Mouse (Mus musculus) MEL (cell line): ENCODE results near the gene Topbp1. TPM values are rescaled to one million over a fixed set of nuclear protein-coding genes. Genes with fewer than 3 reads are reported as not detected.

ENCODE experiments used
- DNase-seq: peaks from one replicate; pipeline ENCODE4 v3.0.0; 2011; ENCODE audit warnings: low read depth, low spot score
- H3K27ac ChIP-seq: 2 replicates; pipeline ENCODE4 v1.5.1; 2012; ENCODE audit warnings: low read depth, mild to moderate bottlenecking, control low read depth, low read length, moderate library complexity; ENCODE audit not compliant: control insufficient read depth
- H3K27me3 ChIP-seq, 2 experiments: fragments of 150-350 bp in 1 of 2; sonication (generic) in 1 of 2; 2 replicates each; pipeline ENCODE4 v1.6.1; 2012; ENCODE audit warnings: low read length in 2 of 2, mild to moderate bottlenecking in 2 of 2, improper control_type of control experiment in 1 of 2, moderate library complexity in 1 of 2; ENCODE audit not compliant: insufficient read depth in 2 of 2, control insufficient read depth in 1 of 2
- H3K36me3 ChIP-seq, 2 experiments: 2 replicates each; pipeline ENCODE4 v1.6.1; 2012 to 2014; ENCODE audit warnings: low read length in 2 of 2, improper control_type of control experiment in 1 of 2, inconsistent platforms in 1 of 2, mild to moderate bottlenecking in 1 of 2; ENCODE audit not compliant: insufficient read depth in 2 of 2, control insufficient read depth in 1 of 2
- H3K4me1 ChIP-seq, 2 experiments: fragments of 150-350 bp in 1 of 2; sonication (generic) in 1 of 2; 2 replicates each; pipeline ENCODE4 v1.6.1; 2012; ENCODE audit warnings: low read length in 2 of 2, improper control_type of control experiment in 1 of 2, mild to moderate bottlenecking in 1 of 2; ENCODE audit not compliant: insufficient read depth in 2 of 2, control insufficient read depth in 1 of 2
- H3K4me3 ChIP-seq, 2 experiments: fragments of 150-350 bp in 1 of 2; sonication (generic) in 1 of 2; 2 replicates each; pipeline ENCODE4 v1.5.1; 2012; ENCODE audit warnings: low read depth in 2 of 2, low read length in 2 of 2, mild to moderate bottlenecking in 2 of 2, moderate library complexity in 2 of 2, control low read depth in 1 of 2, improper control_type of control experiment in 1 of 2; ENCODE audit not compliant: control insufficient read depth in 1 of 2, insufficient read depth in 1 of 2
- H3K79me2 ChIP-seq: 2 replicates; pipeline ENCODE4 v1.6.1; 2012; ENCODE audit warnings: mild to moderate bottlenecking, low read length, moderate library complexity; ENCODE audit not compliant: control insufficient read depth, poor library complexity, insufficient read depth
- H3K9ac ChIP-seq: 2 replicates; pipeline ENCODE4 v1.6.1; 2012; ENCODE audit warnings: low read depth, mild to moderate bottlenecking, control low read depth, low read length, moderate library complexity; ENCODE audit not compliant: control insufficient read depth, poor library complexity, severe bottlenecking
- H3K9me3 ChIP-seq: fragments of 150-350 bp; sonication (generic); replicated peaks from 2 replicates; pipeline ENCODE4 v1.6.1; 2012; ENCODE audit warnings: mild to moderate bottlenecking, low read length, improper control_type of control experiment, moderate library complexity; ENCODE audit not compliant: insufficient read depth
- CHD1 ChIP-seq: IDR thresholded peaks from 2 replicates; pipeline ENCODE4 v1.6.1; 2012; ENCODE audit warnings: low read depth, mild to moderate bottlenecking, inconsistent platforms, low read length, improper control_type of control experiment
- E2F4 ChIP-seq: IDR thresholded peaks from 2 replicates; pipeline ENCODE4 v1.6.1; 2011; ENCODE audit warnings: low read depth, low read length, improper control_type of control experiment, borderline replicate concordance
- EP300 ChIP-seq, 2 experiments: IDR thresholded peaks; 2 replicates each; pipeline ENCODE4 v1.6.1; 2011; ENCODE audit warnings: improper control_type of control experiment in 2 of 2, low read length in 2 of 2, low read depth in 1 of 2, mild to moderate bottlenecking in 1 of 2
- ETS1 ChIP-seq: IDR thresholded peaks from 2 replicates; pipeline ENCODE4 v1.6.1; 2012; ENCODE audit warnings: low read depth, mild to moderate bottlenecking, inconsistent platforms, low read length, improper control_type of control experiment, moderate library complexity
- GATA1 ChIP-seq: IDR thresholded peaks from 2 replicates; pipeline ENCODE4 v1.6.1; 2011; ENCODE audit warnings: low read depth, low read length, improper control_type of control experiment
- MAX ChIP-seq: IDR thresholded peaks from 2 replicates; pipeline ENCODE4 v1.6.1; 2011; ENCODE audit warnings: low read length, improper control_type of control experiment
- MXI1 ChIP-seq: IDR thresholded peaks from 2 replicates; pipeline ENCODE4 v1.6.1; 2011; ENCODE audit warnings: mild to moderate bottlenecking, low read depth, low read length, improper control_type of control experiment
- MYC ChIP-seq: IDR thresholded peaks from 2 replicates; pipeline ENCODE4 v1.6.1; 2011; ENCODE audit warnings: low read depth, mild to moderate bottlenecking, low read length, improper control_type of control experiment, moderate library complexity
- NELFE ChIP-seq: IDR thresholded peaks from 2 replicates; pipeline ENCODE4 v1.6.1; 2011; ENCODE audit warnings: low read depth, low read length, improper control_type of control experiment
- POLR2A ChIP-seq, 2 experiments: IDR thresholded peaks; 2 replicates each; pipeline ENCODE4 v1.6.1; 2011 to 2012; ENCODE audit warnings: low read length in 2 of 2, mild to moderate bottlenecking in 2 of 2, control low read depth in 1 of 2, improper control_type of control experiment in 1 of 2, low read depth in 1 of 2, moderate library complexity in 1 of 2; ENCODE audit not compliant: control insufficient read depth in 1 of 2, insufficient read depth in 1 of 2, poor library complexity in 1 of 2
- RCOR1 ChIP-seq: IDR thresholded peaks from 2 replicates; pipeline ENCODE4 v1.6.1; 2012; ENCODE audit warnings: low read depth, mild to moderate bottlenecking, inconsistent platforms, low read length, improper control_type of control experiment
- TAL1 ChIP-seq: IDR thresholded peaks from 2 replicates; pipeline ENCODE4 v1.6.1; 2012; ENCODE audit warnings: mild to moderate bottlenecking, inconsistent platforms, low read length, moderate library complexity, mixed read lengths
- TBP ChIP-seq: IDR thresholded peaks from 2 replicates; pipeline ENCODE4 v1.8.0; 2011; ENCODE audit warnings: low read depth, low read length, improper control_type of control experiment
- TCF12 ChIP-seq: IDR thresholded peaks from 2 replicates; pipeline ENCODE4 v1.6.1; 2014; ENCODE audit warnings: low read depth, mild to moderate bottlenecking, inconsistent platforms, low read length, improper control_type of control experiment, moderate library complexity
- ZNF384 ChIP-seq: IDR thresholded peaks from 2 replicates; pipeline ENCODE4 v1.6.1; 2012; ENCODE audit warnings: low read depth, mild to moderate bottlenecking, inconsistent platforms, low read length, improper control_type of control experiment
- polyA plus RNA-seq, 2 experiments: library from polyadenylated mRNA; stranded (reverse) in 1 of 2; unstranded in 1 of 2; fragments of >175 nt in 1 of 2; fragments of >200 nt in 1 of 2; gene quantifications; 2 replicates each; pipeline versions ENCODE4 v1.2.1 to v1.2.4; 2012; ENCODE audit warnings: low replicate concordance in 2 of 2, low read depth in 1 of 2; ENCODE audit not compliant: insufficient read length in 2 of 2, insufficient read depth in 1 of 2, missing spikeins in 1 of 2
- total RNA-seq: library from RNA; depleted of rRNA; stranded (reverse); fragments of 300-350 nt; gene quantifications from 2 replicates; pipeline ENCODE4 v1.2.3, GENCODE M21; 2012

The Topbp1 gene
- total and polyA plus RNA-seq, 3 experiments: 127 to 756 (median 216) TPM

DNA sequence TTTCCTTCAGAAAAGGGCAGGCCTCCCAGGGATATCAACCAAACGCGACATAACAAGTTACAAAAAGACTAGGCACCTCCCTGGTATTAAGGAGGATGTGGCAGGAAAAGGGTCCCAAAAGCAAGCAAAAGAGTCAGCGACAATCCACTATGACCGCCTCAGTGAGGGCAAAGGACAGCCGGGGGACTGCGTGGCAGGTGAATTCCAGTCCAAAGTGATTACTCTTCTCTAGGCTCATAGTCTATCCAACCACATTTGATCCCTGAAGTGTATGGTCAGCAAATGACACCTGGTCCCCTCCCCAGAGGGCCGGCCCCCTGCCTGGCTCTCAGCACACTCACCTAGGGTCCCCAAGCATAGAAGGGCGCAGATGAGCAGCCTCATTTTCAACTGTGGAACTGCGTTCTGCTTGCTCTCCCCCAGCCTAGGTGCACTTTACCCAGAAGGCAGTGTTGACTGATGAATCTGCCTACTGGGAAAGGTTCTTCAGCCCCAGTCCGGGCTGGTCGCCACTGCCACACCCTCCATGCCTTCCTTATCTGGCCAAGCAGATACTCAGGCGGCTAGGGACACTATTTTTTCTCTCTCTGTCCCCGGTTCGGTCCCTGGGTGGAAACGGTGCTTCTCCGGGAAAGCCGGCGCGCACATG, 17.1 kb upstream of the Topbp1 start:
- Histone ChIP-seq H3K27ac (peak overlapping the region; percentile 61), H3K27me3 (no peaks in the 10 kb centered on the region), H3K4me3 (peak overlapping the region; percentile 55 to 69), H3K9ac (peak overlapping the region; percentile 67), H3K4me1 (peaks cover 2 to 9% of the 10 kb centered on the region in 2 experiments), H3K79me2 (no peaks in the 10 kb centered on the region), H3K36me3 (peaks cover 0 to 10% of the 10 kb centered on the region in 2 experiments; a peak in 2 of 4 replicates), H3K9me3 (no peaks in the 10 kb centered on the region)
- TF ChIP-seq EP300 (IDR thresholded peaks at IDR 0.05; ENCODE audit: low read depth in 1 of 2, low read length in 2 of 2) (peak; percentile 9 to 53; a peak in 3 of 4 replicates), MYC (no peak), CHD1 (no peak), MAX (0 out of 2 replicates have a peak, but pooled peaks have one; percentile 34), MXI1 (peak; percentile 39; the same call in 1 of the 2 replicates), ETS1 (peak; percentile 8; the same call in 1 of the 2 replicates), E2F4 (no peak), RCOR1 (no peak; the same call in 1 of the 2 replicates), TAL1 (peak; percentile 79), GATA1 (peak; percentile 60), TCF12 (peak; percentile 65), POLR2A (IDR thresholded peaks at IDR 0.05; ENCODE audit: control insufficient read depth in 1 of 2, insufficient read depth in 1 of 2, low read depth in 1 of 2, low read length in 2 of 2, poor library complexity in 1 of 2) (0 out of 4 replicates have a peak, but pooled peaks of 1 of the 2 experiments have one; percentile 19), NELFE (0 out of 2 replicates have a peak, but pooled peaks have one; percentile 31), ZNF384 (0 out of 2 replicates have a peak, but pooled peaks have one; percentile 28), TBP (peak; percentile 77)
- DNase-seq: peak; percentile 80

- H3K27me3 ChIP-seq: no peaks in the 10 kb centered on the region
- H3K9ac ChIP-seq: peak overlapping the region; percentile 67
- H3K79me2 ChIP-seq: no peaks in the 10 kb centered on the region
- peak; percentile 15 for DNase-seq
- TF ChIP-seq ETS1 (peak; percentile 3; the same call in 1 of the 2 replicates), MXI1 (0 out of 2 replicates have a peak, but pooled peaks have one; percentile 7), TAL1 (no peak)
- H3K4me3 ChIP-seq: peak overlapping the region; percentile 55 to 69
- H3K27ac ChIP-seq: peak overlapping the region; percentile 61
- peaks cover 2 to 9% of the 10 kb centered on the region in 2 experiments for H3K4me1 ChIP-seq
- H3K36me3 ChIP-seq: peaks cover 0 to 10% of the 10 kb centered on the region in 2 experiments; a peak in 2 of 4 replicates
- no peaks in the 10 kb centered on the region for H3K9me3 ChIP-seq
Observed at GRCm38 (mm10) chr9:103288489-103289180, 16.4 kb upstream of the Topbp1 start.
